Mouse (Mus musculus) bone marrow, adult 2 months (tissue): ENCODE data around the gene Prpf3.

Source experiments
- CTCF ChIP-seq: fragments of 200-500 bp; IDR thresholded peaks from 2 replicates; pipeline ENCODE4 v1.5.1; 2011; ENCODE audit warnings: low read length, control low read depth; ENCODE audit not compliant: control insufficient read depth, insufficient read depth
- POLR2A ChIP-seq: fragments of 200-500 bp; IDR thresholded peaks from 2 replicates; pipeline ENCODE4 v1.6.1; 2011; ENCODE audit warnings: low read depth, mild to moderate bottlenecking, control low read depth, low read length, borderline replicate concordance; ENCODE audit not compliant: control insufficient read depth

- TF ChIP-seq CTCF = no peak
- TF ChIP-seq POLR2A = no peak
Measured at GRCm38 (mm10) chr3:95863578-95863977, 7.9 kb upstream of the Prpf3 start.
